Mouse (Mus musculus): ENCODE measurements at regions not wholly inside any gene's neighbourhood (a gene's known extent, or its start where the extent isn't known, plus 50 kb on each side); places are given as distances from the start of the nearest gene placed in this dataset.

GRCm38 (mm10) chr5:75444024-75444604, 130.6 kb upstream of the Kit start:
- no peak overlapping the region for H3K4me3 ChIP-seq (ENCODE audit: insufficient read depth, low read length)
- H3K27ac ChIP-seq (ENCODE audit: insufficient read depth, low read depth, low read length) = no peak overlapping the region
- TF ChIP-seq CTCF (IDR thresholded peaks at IDR 0.05; ENCODE audit: low read depth, low read length) = no peak
- no peak for TF ChIP-seq POLR2A (IDR thresholded peaks at IDR 0.05; ENCODE audit: borderline replicate concordance, low read depth, low read length)
- H3K4me1 ChIP-seq (ENCODE audit: control insufficient read depth, insufficient read depth, low read length) = no peaks in the 10 kb centered on the region

GRCm38 (mm10) chr5:75446386-75446785, 128.3 kb upstream of the Kit start:
- Histone ChIP-seq H3K4me3 (ENCODE audit: insufficient read depth, low read length) (no peak overlapping the region), H3K27ac (ENCODE audit: insufficient read depth, low read depth, low read length) (no peak overlapping the region), H3K4me1 (ENCODE audit: control insufficient read depth, insufficient read depth, low read length) (no peaks in the 10 kb centered on the region)
- TF ChIP-seq POLR2A (IDR thresholded peaks at IDR 0.05; ENCODE audit: borderline replicate concordance, low read depth, low read length) (no peak), CTCF (IDR thresholded peaks at IDR 0.05; ENCODE audit: low read depth, low read length) (no peak)

- Histone ChIP-seq H3K4me1 (ENCODE audit: control insufficient read depth, insufficient read depth, low read length) (no peaks in the 10 kb centered on the region), H3K27ac (ENCODE audit: insufficient read depth, low read depth, low read length) (no peak overlapping the region), H3K4me3 (ENCODE audit: insufficient read depth, low read length) (no peak overlapping the region)
- no peak for TF ChIP-seq POLR2A (IDR thresholded peaks at IDR 0.05; ENCODE audit: borderline replicate concordance, low read depth, low read length)
- no peak for TF ChIP-seq CTCF (IDR thresholded peaks at IDR 0.05; ENCODE audit: low read depth, low read length)
Observed at GRCm38 (mm10) chr5:75449913-75450525, 124.7 kb upstream of the Kit start.

- no peak overlapping the region for H3K4me3 ChIP-seq (ENCODE audit: insufficient read depth, low read length)
- TF ChIP-seq POLR2A (IDR thresholded peaks at IDR 0.05; ENCODE audit: borderline replicate concordance, low read depth, low read length) (no peak), CTCF (IDR thresholded peaks at IDR 0.05; ENCODE audit: low read depth, low read length) (no peak)
- no peak overlapping the region for H3K27ac ChIP-seq (ENCODE audit: insufficient read depth, low read depth, low read length)
- no peaks in the 10 kb centered on the region for H3K4me1 ChIP-seq (ENCODE audit: control insufficient read depth, insufficient read depth, low read length)
Observed at GRCm38 (mm10) chr5:75450564-75450963, 124.2 kb upstream of the Kit start.

- Histone ChIP-seq H3K27ac (ENCODE audit: insufficient read depth, low read depth, low read length) (no peak overlapping the region), H3K4me1 (ENCODE audit: control insufficient read depth, insufficient read depth, low read length) (no peaks in the 10 kb centered on the region), H3K4me3 (ENCODE audit: insufficient read depth, low read length) (no peak overlapping the region)
- TF ChIP-seq CTCF (IDR thresholded peaks at IDR 0.05; ENCODE audit: low read depth, low read length) (no peak), POLR2A (IDR thresholded peaks at IDR 0.05; ENCODE audit: borderline replicate concordance, low read depth, low read length) (no peak)
Observed at GRCm38 (mm10) chr5:75451081-75451480, 123.6 kb upstream of the Kit start.

GRCm38 (mm10) chr5:75451693-75452092, 123.0 kb upstream of the Kit start:
- Histone ChIP-seq H3K27ac (ENCODE audit: insufficient read depth, low read depth, low read length) (no peak overlapping the region), H3K4me1 (ENCODE audit: control insufficient read depth, insufficient read depth, low read length) (no peaks in the 10 kb centered on the region), H3K4me3 (ENCODE audit: insufficient read depth, low read length) (no peak overlapping the region)
- TF ChIP-seq POLR2A (IDR thresholded peaks at IDR 0.05; ENCODE audit: borderline replicate concordance, low read depth, low read length) = no peak

- Histone ChIP-seq H3K4me3 (ENCODE audit: insufficient read depth, low read length) (no peak overlapping the region), H3K4me1 (ENCODE audit: control insufficient read depth, insufficient read depth, low read length) (no peaks in the 10 kb centered on the region), H3K27ac (ENCODE audit: insufficient read depth, low read depth, low read length) (no peak overlapping the region)
- TF ChIP-seq CTCF (IDR thresholded peaks at IDR 0.05; ENCODE audit: low read depth, low read length) = no peak
- no peak for TF ChIP-seq POLR2A (IDR thresholded peaks at IDR 0.05; ENCODE audit: borderline replicate concordance, low read depth, low read length)
Observed at GRCm38 (mm10) chr5:75453757-75454390, 120.8 kb upstream of the Kit start.

- Histone ChIP-seq H3K4me1 (ENCODE audit: control insufficient read depth, insufficient read depth, low read length) (no peaks in the 10 kb centered on the region), H3K27ac (ENCODE audit: insufficient read depth, low read depth, low read length) (no peak overlapping the region), H3K4me3 (ENCODE audit: insufficient read depth, low read length) (no peak overlapping the region)
- TF ChIP-seq POLR2A (IDR thresholded peaks at IDR 0.05; ENCODE audit: borderline replicate concordance, low read depth, low read length) = no peak
- no peak for TF ChIP-seq CTCF (IDR thresholded peaks at IDR 0.05; ENCODE audit: low read depth, low read length)
Observed at GRCm38 (mm10) chr5:75454961-75455541, 119.7 kb upstream of the Kit start.

- Histone ChIP-seq H3K27ac (ENCODE audit: insufficient read depth, low read depth, low read length) (no peak overlapping the region), H3K4me1 (ENCODE audit: control insufficient read depth, insufficient read depth, low read length) (no peaks in the 10 kb centered on the region), H3K4me3 (ENCODE audit: insufficient read depth, low read length) (no peak overlapping the region)
- TF ChIP-seq POLR2A (IDR thresholded peaks at IDR 0.05; ENCODE audit: borderline replicate concordance, low read depth, low read length) = no peak
- TF ChIP-seq CTCF (IDR thresholded peaks at IDR 0.05; ENCODE audit: low read depth, low read length) = no peak
Observed at GRCm38 (mm10) chr5:75457403-75457802, 117.3 kb upstream of the Kit start.

- Histone ChIP-seq H3K4me3 (ENCODE audit: insufficient read depth, low read length) (no peak overlapping the region), H3K4me1 (ENCODE audit: control insufficient read depth, insufficient read depth, low read length) (no peaks in the 10 kb centered on the region), H3K27ac (ENCODE audit: insufficient read depth, low read depth, low read length) (no peak overlapping the region)
- TF ChIP-seq CTCF (IDR thresholded peaks at IDR 0.05; ENCODE audit: low read depth, low read length) (no peak), POLR2A (IDR thresholded peaks at IDR 0.05; ENCODE audit: borderline replicate concordance, low read depth, low read length) (no peak)
Observed at GRCm38 (mm10) chr5:75458317-75458716, 116.4 kb upstream of the Kit start.

Data from bone marrow macrophage, adult 2 months (primary cell).